Mouse (Mus musculus): ENCODE data around the gene Otud7a.

DNA sequence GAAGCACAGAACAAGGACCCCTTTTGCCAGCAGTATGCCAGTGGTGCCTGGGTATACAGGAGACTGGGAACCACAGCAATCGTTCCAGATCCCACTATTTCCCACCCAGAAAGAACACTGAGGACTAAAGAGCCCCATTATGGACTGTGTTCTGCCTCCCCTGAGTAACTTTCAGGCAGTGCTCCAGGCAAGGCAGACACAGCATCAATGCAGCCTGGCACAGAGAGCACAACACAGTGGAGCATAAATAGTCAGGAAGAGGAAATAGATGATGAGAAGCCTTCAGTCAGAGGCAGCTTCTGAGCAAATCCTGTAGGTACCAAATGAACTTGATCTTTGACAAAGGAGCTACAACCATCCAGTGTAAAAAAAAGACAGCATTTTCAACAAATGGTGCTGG is 115.1 kb downstream of the Otud7a start:
- TF ChIP-seq CTCF (IDR thresholded peaks at IDR 0.05) (no peak), EP300 (IDR thresholded peaks at IDR 0.05; ENCODE audit: insufficient read depth, low read depth, low read length) (no peak)

Data from heart, adult 2 months (tissue).